Mouse (Mus musculus) olfactory bulb, adult 2 months (tissue): Measurements from ENCODE around the gene Slc6a2. TPM values are rescaled to one million over a fixed set of nuclear protein-coding genes. Genes with fewer than 3 reads are reported as not detected.

Experiments used
- H3K27ac ChIP-seq: fragments of 200-500 bp; 2 replicates; pipeline ENCODE4 v1.5.1; 2012; ENCODE audit warnings: low read depth, low read length; ENCODE audit not compliant: insufficient read depth
- H3K4me1 ChIP-seq: fragments of 200-500 bp; 2 replicates; pipeline ENCODE4 v1.6.1; 2012; ENCODE audit warnings: low read length; ENCODE audit not compliant: control insufficient read depth, insufficient read depth
- H3K4me3 ChIP-seq: fragments of 200-500 bp; 2 replicates; pipeline ENCODE4 v1.5.1; 2012; ENCODE audit warnings: mild to moderate bottlenecking, low read depth, low read length, moderate library complexity; ENCODE audit not compliant: insufficient read depth
- CTCF ChIP-seq: fragments of 200-500 bp; IDR thresholded peaks from 2 replicates; pipeline ENCODE4 v1.5.1; 2012; ENCODE audit warnings: low read depth, mild to moderate bottlenecking, low read length, moderate library complexity; ENCODE audit not compliant: insufficient read depth
- POLR2A ChIP-seq: fragments of 200-500 bp; IDR thresholded peaks from 2 replicates; pipeline ENCODE4 v1.6.1; 2012; ENCODE audit warnings: mild to moderate bottlenecking, low read depth, low read length, moderate library complexity; ENCODE audit not compliant: insufficient read depth
- WGBS: fragments of 180-500 bp; shearing (Covaris S2); methylation state at CpG from one replicate; pipeline ENCODE4 v1.1.7; 2018; 5-methylcytosine and 5-hydroxymethylcytosine counted together
- polyA plus RNA-seq: library from polyadenylated mRNA; stranded (reverse); fragments of >200 nt; gene quantifications from 2 replicates; pipeline ENCODE4 v1.2.4, GENCODE M21; 2012; ENCODE audit warnings: low replicate concordance; ENCODE audit not compliant: missing spikeins, insufficient read depth, insufficient read length

Gene Slc6a2
- polyA plus RNA-seq: not detected in 2 replicates

DNA sequence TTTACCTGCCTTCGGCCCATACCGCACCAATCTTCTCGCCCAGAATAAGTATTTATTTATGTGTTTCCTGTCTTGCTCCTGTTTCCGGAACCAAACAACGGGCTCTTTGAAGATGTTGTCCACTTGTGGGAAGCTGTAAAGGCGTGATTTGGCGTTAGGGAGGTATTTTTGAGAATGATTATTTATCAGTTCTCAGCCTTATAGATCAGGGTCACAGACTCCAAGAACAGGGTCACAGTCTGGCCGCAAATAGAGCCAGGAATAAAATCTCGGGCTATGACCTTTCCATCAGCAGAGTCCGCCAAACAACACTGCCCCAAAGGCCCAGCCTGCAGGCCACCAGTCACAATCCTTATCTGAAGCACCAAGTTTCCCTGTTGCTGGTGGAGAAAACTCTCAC is at the start of gene Slc6a2:
TSS of gene Slc6a2 (plus strand) at position 301 of the 400 bp plus-strand sequence.
- Histone ChIP-seq H3K4me3 (no peak within 1 kb of the TSS), H3K27ac (no peak within 1 kb of the TSS), H3K4me1 (peaks cover 12% of the 10 kb centered on the region)
- WGBS: 85% methylated on average over 10 of the region's 10 CpGs
- no peak for TF ChIP-seq POLR2A
- TF ChIP-seq CTCF: no peak

DNA sequence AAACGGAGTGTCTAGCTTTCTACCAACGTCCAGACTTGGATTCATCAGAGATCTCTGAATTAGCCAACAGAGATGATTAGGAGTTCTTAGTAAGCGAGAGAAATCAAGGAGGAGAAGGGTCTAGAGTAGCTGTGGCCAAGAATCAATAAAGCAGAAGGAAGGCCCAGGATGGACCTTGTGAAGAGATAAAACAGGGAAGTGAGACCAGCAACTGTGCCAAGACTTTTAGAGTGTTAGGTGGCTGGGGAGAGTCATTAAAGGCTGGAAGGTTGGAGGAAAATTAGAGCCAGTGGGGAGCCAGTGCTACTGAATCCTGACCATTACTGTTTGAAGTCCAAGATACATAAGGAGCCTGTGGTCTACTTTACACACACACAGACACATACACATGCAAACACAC is 48.4 kb upstream of the Slc6a2 start:
- H3K4me3 ChIP-seq: no peak overlapping the region
- no peak for TF ChIP-seq POLR2A
- no peak for TF ChIP-seq CTCF
- WGBS: 75% methylated on average over 3 of the region's 3 CpGs
- H3K4me1 ChIP-seq: no peaks in the 10 kb centered on the region
- no peak overlapping the region for H3K27ac ChIP-seq

DNA sequence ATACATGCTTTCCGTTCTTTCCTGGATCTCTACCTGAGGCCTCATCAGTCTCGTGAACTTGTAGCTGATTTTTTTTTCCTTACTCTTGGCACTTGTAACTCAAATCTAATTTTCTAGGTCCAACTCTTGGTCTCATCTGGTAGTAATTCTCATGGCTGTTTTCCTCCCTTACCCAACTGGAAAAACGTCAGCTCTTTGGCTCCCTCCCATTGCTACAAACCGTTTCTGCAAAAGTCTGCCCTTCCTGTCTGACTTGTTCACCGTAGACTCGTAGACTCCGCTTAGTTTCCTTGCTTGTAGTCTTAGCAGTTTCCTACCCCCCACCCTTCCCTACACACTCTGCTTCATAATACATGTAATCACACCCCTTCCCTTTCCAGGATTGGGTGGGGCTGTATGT is 46.5 kb upstream of the Slc6a2 start:
- H3K27ac ChIP-seq: no peak overlapping the region
- H3K4me3 ChIP-seq: no peak overlapping the region
- 83% methylated on average over 7 of the region's 7 CpGs for whole genome bisulfite sequencing
- no peaks in the 10 kb centered on the region for H3K4me1 ChIP-seq
- no peak for TF ChIP-seq CTCF
- no peak for TF ChIP-seq POLR2A

DNA sequence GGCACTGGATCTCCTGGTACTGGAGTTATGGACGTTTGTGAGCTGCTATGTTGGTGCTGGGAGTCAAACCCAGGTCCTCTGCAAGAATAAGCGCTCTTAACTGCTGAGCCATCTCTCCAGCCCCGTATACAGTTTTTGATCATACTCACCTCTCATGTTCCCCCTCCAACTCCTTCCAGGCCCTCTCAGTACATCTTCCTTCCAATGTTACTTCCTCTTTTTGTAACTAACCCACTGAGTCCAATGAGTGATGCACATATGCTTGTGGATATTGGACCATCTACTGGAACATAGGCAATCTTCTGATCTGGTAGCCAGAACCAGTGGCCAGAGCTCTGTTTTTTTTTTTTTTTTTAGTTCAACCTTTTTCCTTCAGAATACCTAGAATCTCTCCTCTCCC is 43.8 kb upstream of the Slc6a2 start:
- Histone ChIP-seq H3K4me1 (no peaks in the 10 kb centered on the region), H3K27ac (no peak overlapping the region), H3K4me3 (no peak overlapping the region)
- WGBS: 84% methylated on average over 3 of the region's 3 CpGs
- TF ChIP-seq CTCF (no peak), POLR2A (no peak)

DNA sequence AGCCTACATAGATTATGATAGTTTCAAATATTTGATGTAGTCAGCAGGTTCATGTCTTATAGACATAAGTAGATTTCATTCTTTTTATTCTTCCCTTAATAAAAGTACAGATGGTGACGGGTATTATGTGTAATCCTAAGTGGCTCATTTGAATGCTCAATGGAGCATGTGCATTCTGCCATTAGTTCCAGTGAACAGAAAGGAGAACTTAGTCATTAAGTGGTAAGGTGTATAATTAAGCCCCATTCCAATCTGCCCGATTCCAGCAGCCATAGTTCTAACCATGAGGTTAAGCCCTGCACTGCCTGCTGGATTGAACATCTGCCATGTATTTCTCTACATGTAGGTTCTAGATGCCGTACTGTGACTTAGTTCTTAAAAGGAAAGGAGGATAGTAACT is 38.1 kb upstream of the Slc6a2 start:
- Histone ChIP-seq H3K4me1 (no peaks in the 10 kb centered on the region), H3K27ac (no peak overlapping the region), H3K4me3 (no peak overlapping the region)
- 29% methylated on average over 3 of the region's 3 CpGs for WGBS
- TF ChIP-seq POLR2A (no peak), CTCF (no peak)

DNA sequence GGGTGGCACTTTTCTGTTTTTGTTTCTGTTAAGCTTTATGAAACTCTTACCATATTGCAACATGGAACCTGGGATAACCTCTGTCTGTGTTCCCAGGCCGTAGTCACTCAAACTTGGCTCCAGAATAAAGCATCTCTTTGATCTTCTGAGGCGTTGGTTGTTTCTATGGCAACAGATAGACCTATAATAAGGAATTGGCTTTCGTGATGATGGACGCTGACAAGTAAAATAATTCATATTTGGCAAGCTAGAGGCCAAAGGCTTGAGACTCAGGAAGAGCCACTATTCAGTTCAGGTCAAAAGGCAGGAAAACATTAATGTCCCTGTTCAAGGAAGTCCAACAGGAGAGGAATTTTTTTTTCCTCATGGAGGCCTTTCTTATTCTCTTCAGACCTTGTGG is 30.9 kb upstream of the Slc6a2 start:
- WGBS: 75% methylated on average over 4 of the region's 4 CpGs

DNA sequence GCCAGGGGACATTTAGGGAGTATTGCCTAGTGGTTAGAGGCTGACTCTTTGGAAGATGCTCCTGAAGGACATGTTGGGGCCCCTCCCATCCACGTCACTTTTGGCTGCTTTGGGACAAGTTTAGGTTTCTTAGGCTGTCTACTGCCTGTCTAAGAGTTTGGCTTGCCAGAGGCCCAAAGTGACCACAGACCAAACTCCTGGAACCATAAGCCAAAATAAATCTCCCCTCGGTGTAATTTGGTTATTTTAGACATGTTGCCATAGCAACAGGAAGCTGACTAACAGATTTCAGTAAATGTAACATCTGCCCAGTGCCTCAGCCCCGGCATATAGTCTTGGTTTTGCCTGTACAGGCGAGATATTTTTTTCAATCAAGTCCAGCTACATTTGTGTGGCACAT is 21.8 kb upstream of the Slc6a2 start:
- no peak for TF ChIP-seq POLR2A
- no peak for TF ChIP-seq CTCF
- Histone ChIP-seq H3K4me1 (no peaks in the 10 kb centered on the region), H3K27ac (no peak overlapping the region), H3K4me3 (no peak overlapping the region)
- WGBS: 71% methylated on average over 4 of the region's 4 CpGs

More for the DNA sequence above, 30.9 kb upstream of the Slc6a2 start:
- H3K4me1 ChIP-seq: no peaks in the 10 kb centered on the region
- H3K27ac ChIP-seq: no peak overlapping the region
- H3K4me3 ChIP-seq: no peak overlapping the region
- TF ChIP-seq CTCF (no peak), POLR2A (no peak)

DNA sequence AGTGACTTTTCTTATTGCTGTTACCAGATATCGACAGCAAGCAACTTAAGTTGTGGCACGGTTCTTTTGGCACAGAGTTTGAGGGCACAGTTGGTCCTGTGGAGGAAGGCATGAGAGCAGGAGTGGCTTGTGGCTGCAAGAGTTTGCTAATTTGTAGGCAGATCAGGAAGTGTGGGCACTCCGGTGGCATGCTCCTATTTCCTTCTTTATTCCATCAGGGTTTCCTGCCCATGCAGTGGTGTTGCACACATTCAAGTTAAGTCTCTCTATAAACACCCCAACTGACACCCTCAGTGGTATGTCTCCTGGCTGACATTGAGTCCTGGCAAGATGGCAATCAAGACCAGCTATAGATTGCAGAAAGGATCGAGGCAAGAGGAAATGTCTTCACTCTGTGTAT is 10.8 kb upstream of the Slc6a2 start:
- TF ChIP-seq CTCF (no peak), POLR2A (no peak)
- WGBS: 82% methylated on average over 4 of the region's 4 CpGs
- Histone ChIP-seq H3K4me1 (no peaks in the 10 kb centered on the region), H3K27ac (no peak overlapping the region), H3K4me3 (no peak overlapping the region)

DNA sequence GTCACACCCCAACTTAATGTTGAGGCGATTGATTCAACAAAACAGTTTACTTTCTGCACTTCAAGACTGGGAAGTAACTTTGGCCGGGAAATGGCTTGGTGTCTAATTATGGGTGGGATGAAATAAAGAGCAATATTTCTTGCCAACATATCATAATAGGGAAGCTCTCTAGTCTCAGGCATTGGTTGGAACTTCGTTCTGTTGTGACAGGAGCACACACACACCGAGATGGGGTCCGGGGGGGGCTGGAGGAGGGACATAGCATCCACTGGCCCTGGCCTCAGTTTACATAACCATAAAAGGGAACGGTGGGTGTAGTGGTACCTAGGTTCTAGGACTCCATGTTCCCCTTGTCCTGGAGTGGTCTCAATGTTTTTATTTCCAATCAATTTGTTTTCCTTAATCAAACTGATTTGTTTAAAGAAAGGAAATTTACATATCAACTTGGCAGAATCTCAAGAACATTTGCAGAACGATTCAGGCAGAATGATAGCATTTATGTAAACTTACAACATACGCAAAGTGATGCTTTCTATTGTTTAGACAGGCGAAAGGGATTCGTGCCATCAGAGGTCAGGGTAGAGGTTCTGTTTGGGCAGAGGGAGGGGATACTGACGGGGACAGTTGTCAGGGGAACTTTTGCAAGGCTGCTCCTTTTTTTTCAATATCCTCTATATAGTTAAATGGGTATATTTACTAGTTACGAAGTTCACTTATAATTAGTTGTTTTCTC is 9.1 kb upstream of the Slc6a2 start:
- H3K27ac ChIP-seq: no peak overlapping the region
- no peaks in the 10 kb centered on the region for H3K4me1 ChIP-seq
- no peak for TF ChIP-seq CTCF
- no peak for TF ChIP-seq POLR2A
- no peak overlapping the region for H3K4me3 ChIP-seq
- WGBS: 68% methylated on average over 12 of the region's 12 CpGs

DNA sequence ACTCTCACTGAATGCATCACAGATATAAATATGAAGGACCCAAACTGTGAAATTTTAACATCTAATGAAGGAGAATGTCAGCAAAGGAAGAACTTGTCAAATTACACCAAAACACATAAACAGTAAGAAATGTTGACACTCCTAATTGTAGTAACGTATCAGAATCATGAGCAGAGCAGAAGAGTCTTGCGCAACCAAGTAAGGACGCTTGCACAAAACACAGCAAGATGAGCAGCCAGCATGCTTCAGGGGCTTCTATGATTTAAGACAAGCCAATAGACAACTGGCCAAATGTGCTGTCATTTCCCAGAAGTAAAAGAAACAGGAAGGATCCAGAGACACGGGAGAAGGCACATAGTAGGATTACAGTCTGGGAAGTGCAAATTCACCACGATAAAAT is 5.8 kb upstream of the Slc6a2 start:
- H3K4me3 ChIP-seq: no peak overlapping the region
- H3K4me1 ChIP-seq: no peaks in the 10 kb centered on the region
- no peak overlapping the region for H3K27ac ChIP-seq
- no peak for TF ChIP-seq POLR2A
- no peak for TF ChIP-seq CTCF
- WGBS: 86% methylated on average over 5 of the region's 5 CpGs

DNA sequence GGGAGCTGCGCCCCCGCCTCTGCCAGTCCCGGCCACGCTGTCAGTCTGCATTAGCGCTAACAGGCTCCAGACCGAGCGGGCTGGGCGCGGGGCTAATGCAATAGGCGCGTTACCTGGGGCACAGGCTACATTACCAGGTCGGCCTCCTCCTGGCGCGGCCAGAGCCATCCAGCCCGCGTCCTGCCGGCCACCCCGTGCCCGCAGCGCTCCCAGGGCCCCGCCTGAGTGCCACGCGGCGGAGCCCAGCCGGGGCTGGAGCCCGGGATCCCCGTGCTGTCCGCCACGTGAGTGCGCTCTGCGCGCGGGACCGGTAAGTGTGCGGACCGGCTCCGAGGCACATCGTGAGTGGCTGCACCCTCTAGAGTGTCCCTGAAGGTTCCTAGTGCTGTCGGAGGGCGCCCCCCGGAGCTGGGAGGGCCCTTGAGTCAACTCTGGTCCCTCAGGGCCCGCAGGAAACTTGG is 602 bp downstream of the Slc6a2 start:
- Histone ChIP-seq H3K4me1 (peaks cover 12% of the 10 kb centered on the region), H3K4me3 (no peak overlapping the region), H3K27ac (no peak overlapping the region)
- 1% methylated on average over 42 of the region's 42 CpGs for WGBS
- TF ChIP-seq CTCF: no peak
- TF ChIP-seq POLR2A: no peak
